Mouse (Mus musculus) liver, embryonic 18 days (tissue): ENCODE data around the gene Oat. TPM values are rescaled to one million over a fixed set of nuclear protein-coding genes. Genes with fewer than 3 reads are reported as not detected.

Experiments
- polyA plus RNA-seq: library from polyadenylated mRNA; depleted of rRNA; stranded (reverse); fragments of >200 nt; gene quantifications from 2 replicates; pipeline ENCODE4 v1.2.3, GENCODE M21; 2012; rRNA removed

Oat gene
- 27.2 and 27.7 TPM in 2 replicates for polyA plus RNA-seq

GRCm38 (mm10) chr7:132576116-132576650 lies at the start of gene Oat:
TSS of gene Oat (minus strand) at chr7:132576398.

GRCm38 (mm10) chr7:132610468-132611318 lies 34.5 kb upstream of the Oat start, which contains the start of gene Lhpp:
TSS of gene Lhpp (plus strand) at chr7:132610638.

GRCm38 (mm10) chr7:132599071-132599975 lies 23.1 kb upstream of the Oat start, which contains the start of gene Nkx1-2:
TSS of gene Nkx1-2 (minus strand) at chr7:132599637.

Other genes starting within 250 kb of the Oat start
- gene Nkx1-2, start 23.2 kb upstream of the Oat start, polyA plus RNA-seq: not detected in 2 replicates
- gene Lhpp, start 34.2 kb upstream of the Oat start, polyA plus RNA-seq: 12.0 and 15.8 TPM in 2 replicates
- gene Fam53b, start 237.5 kb upstream of the Oat start, polyA plus RNA-seq: 9.6 and 11.0 TPM in 2 replicates